Mouse (Mus musculus): ENCODE data around the gene Ppm1d. TPM values are rescaled to one million over a fixed set of nuclear protein-coding genes. Genes with fewer than 3 reads are reported as not detected.

The Ppm1d gene
- polyA plus RNA-seq, 1 experiment: 6.1 TPM

DNA sequence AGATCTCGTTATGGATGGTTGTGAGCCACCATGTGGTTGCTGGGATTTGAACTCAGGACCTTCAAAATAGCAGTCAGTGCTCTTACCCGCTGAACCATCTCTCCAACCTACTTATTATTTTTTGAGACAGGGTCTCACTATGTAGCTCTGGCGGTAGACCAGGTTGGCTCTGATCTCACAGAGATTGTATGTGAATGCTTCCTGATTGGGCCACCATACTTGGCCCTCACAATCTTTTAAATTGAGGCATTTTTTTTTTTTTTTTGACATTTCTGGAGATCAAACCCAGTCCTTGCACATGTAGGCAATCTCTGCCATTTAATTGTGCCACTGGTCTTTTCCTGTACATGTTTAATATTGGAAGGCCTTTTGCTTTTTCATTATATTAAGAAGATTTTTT lies 17.7 kb downstream of the Ppm1d start:
- DNase-seq (ENCODE audit: low read depth in 1 of 2, low spot score in 2 of 2): no peak
- no peak overlapping the region for H3K27ac ChIP-seq (ENCODE audit: insufficient read depth, low read length)
- H3K27me3 ChIP-seq (ENCODE audit: control insufficient read depth, insufficient read depth, low read length): no peaks in the 10 kb centered on the region
- 95% methylated on average over 3 of the region's 3 CpGs for WGBS
- no peak for TF ChIP-seq POLR2A (IDR thresholded peaks at IDR 0.05; ENCODE audit: low read depth, low read length)
- TF ChIP-seq CTCF (IDR thresholded peaks at IDR 0.05; ENCODE audit: extremely low read depth, insufficient read depth, insufficient read length, insufficient replicate concordance): no peak
- peaks cover 14% of the 10 kb centered on the region for H3K36me3 ChIP-seq (ENCODE audit: control insufficient read depth, insufficient read depth, low read length)
- H3K4me1 ChIP-seq (ENCODE audit: control insufficient read depth, insufficient read depth, insufficient read length): peaks cover 2% of the 10 kb centered on the region; the same call in 1 of the 2 replicates
- H3K4me3 ChIP-seq (ENCODE audit: extremely low read depth, insufficient read depth, insufficient read length): no peak overlapping the region

DNA sequence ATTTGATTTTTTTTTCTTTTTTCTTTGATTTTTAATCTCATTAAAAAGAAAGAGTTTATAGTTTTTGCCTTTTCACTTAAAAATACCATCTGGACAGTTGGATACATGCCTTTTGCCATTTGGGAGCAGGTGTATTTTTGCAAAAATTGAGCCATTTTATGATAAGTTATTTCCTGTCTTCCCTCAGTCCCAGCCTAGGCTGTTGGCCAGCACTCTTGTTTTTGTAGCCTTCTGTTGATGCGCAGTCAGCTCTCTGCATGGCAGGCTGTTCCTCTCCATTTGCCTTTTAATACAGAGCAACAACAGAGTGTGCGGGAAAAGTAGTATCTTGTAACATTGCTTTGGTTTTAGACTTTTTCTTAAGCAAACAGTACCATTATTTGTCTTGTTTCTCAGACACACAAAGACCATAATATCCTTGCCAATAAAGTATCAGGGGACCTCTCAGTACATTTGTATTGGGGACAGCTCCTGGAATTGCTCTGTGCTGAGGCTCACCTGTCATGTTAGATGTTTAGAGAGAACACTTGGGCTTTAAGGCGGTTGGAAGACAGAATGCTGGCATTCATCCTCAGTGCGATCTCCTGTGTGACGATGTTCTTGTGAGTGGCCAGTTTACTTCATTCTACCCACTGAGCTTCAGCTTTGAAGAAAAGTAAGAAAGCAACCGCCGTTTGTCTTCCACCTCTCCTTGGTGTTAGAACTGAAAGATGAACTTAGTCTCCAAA lies 18.3 kb downstream of the Ppm1d start:
- H3K4me3 ChIP-seq (ENCODE audit: extremely low read depth, insufficient read depth, insufficient read length): no peak overlapping the region
- no peaks in the 10 kb centered on the region for H3K4me1 ChIP-seq (ENCODE audit: control insufficient read depth, insufficient read depth, insufficient read length)
- TF ChIP-seq CTCF (IDR thresholded peaks at IDR 0.05; ENCODE audit: extremely low read depth, insufficient read depth, insufficient read length, insufficient replicate concordance) (no peak), POLR2A (IDR thresholded peaks at IDR 0.05; ENCODE audit: low read depth, low read length) (no peak)
- peaks cover 14% of the 10 kb centered on the region for H3K36me3 ChIP-seq (ENCODE audit: control insufficient read depth, insufficient read depth, low read length)
- H3K27me3 ChIP-seq (ENCODE audit: control insufficient read depth, insufficient read depth, low read length): no peaks in the 10 kb centered on the region
- H3K27ac ChIP-seq (ENCODE audit: insufficient read depth, low read length): no peak overlapping the region
- WGBS: 95% methylated on average over 7 of the region's 7 CpGs
- no peak for DNase-seq (ENCODE audit: low read depth in 1 of 2, low spot score in 2 of 2)

DNA sequence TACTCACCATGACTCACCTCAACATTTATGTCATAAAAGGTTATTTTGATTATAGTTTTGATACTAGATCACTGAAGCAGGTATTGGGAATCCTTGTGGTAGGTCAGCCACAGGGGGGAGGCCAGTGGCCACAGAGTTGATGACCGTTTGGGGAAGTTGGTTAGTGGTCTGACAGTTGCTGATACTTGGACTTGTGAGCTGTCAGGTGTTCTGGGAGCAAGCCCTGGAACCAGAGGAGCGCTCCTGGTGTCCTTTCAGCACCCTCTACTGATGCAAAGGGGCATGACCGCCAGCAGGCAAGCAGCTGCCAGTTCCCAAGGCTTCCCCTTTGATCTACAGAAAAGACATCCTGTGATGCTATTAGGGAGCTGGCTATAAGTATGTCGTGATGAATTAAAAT lies 23.7 kb downstream of the Ppm1d start:
- no peak overlapping the region for H3K27ac ChIP-seq (ENCODE audit: insufficient read depth, low read length)
- peak in 1 of 2 experiments; percentile 27 for DNase-seq (ENCODE audit: low read depth in 1 of 2, low spot score in 2 of 2)
- H3K4me3 ChIP-seq (ENCODE audit: extremely low read depth, insufficient read depth, insufficient read length): no peak overlapping the region
- no peak for TF ChIP-seq POLR2A (IDR thresholded peaks at IDR 0.05; ENCODE audit: low read depth, low read length)
- TF ChIP-seq CTCF (IDR thresholded peaks at IDR 0.05; ENCODE audit: extremely low read depth, insufficient read depth, insufficient read length, insufficient replicate concordance): peak; percentile 31; the same call in 1 of the 2 replicates
- no peaks in the 10 kb centered on the region for H3K27me3 ChIP-seq (ENCODE audit: control insufficient read depth, insufficient read depth, low read length)
- no peaks in the 10 kb centered on the region for H3K4me1 ChIP-seq (ENCODE audit: control insufficient read depth, insufficient read depth, insufficient read length)
- H3K36me3 ChIP-seq (ENCODE audit: control insufficient read depth, insufficient read depth, low read length): peaks cover 32% of the 10 kb centered on the region
- WGBS: 67% methylated on average over 4 of the region's 4 CpGs

DNA sequence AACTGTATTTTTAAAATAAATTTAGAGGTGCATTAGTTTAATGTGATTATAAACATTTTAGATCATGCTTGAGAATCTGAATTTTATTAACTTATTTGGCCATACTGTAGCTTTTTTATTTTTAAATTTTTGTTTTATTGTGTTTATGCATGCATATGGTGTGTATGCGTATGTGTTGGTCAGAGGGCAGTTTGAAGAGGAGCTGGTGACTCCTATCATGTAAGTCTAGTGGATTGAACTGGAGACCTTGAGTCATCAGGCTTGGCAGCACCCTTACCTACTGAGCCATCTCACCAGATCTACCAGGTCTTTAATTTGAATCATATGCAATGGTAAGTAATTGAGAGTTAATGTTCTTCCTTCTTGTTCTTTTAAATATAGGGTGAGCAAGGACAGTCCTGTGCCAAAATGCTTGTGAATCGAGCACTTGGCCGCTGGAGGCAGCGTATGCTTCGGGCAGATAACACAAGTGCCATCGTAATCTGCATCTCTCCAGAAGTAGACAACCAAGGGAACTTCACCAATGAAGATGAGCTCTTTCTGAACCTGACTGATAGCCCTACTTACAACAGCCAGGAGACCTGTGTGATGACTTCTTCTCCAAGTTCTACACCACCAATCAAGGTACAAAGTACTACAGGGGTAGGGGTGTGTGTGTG lies 28.3 kb downstream of the Ppm1d start:
- no peak for DNase-seq (ENCODE audit: low read depth in 1 of 2, low spot score in 2 of 2)
- Histone ChIP-seq H3K4me1 (ENCODE audit: control insufficient read depth, insufficient read depth, insufficient read length) (no peaks in the 10 kb centered on the region), H3K4me3 (ENCODE audit: extremely low read depth, insufficient read depth, insufficient read length) (no peak overlapping the region; the same call in 1 of the 2 replicates), H3K27ac (ENCODE audit: insufficient read depth, low read length) (no peak overlapping the region), H3K27me3 (ENCODE audit: control insufficient read depth, insufficient read depth, low read length) (no peaks in the 10 kb centered on the region), H3K36me3 (ENCODE audit: control insufficient read depth, insufficient read depth, low read length) (peaks cover 34% of the 10 kb centered on the region)
- 82% methylated on average over 6 of the region's 6 CpGs for WGBS
- no peak for TF ChIP-seq POLR2A (IDR thresholded peaks at IDR 0.05; ENCODE audit: low read depth, low read length)
- no peak for TF ChIP-seq CTCF (IDR thresholded peaks at IDR 0.05; ENCODE audit: extremely low read depth, insufficient read depth, insufficient read length, insufficient replicate concordance)

DNA sequence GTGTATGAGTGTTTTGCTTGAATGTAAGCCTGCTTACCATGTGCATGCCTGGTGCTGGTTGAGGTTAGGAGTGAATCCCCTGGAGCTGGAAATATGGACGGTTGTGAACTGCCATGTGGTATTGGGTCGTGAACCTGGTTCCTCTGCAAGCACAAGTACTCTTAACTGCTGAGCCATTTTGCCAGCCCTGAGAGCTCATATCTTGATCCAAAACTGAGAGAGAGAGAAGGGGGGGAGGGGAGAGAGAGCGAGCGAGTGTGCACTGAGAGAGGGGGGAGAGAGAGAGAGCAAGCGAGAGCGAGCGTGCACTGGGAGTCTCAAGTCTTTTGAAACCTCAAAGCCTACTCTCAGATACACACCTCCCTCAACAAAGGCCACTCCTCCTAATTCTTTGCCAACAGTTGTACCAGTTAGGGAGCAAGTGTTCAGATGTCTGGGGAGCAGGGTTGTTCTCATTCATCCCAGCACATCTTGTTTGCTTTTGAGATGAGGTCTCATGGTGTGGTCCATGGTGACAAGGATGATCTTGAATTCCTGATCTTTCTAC lies 29.1 kb downstream of the Ppm1d start:
- no peak overlapping the region for H3K4me3 ChIP-seq (ENCODE audit: extremely low read depth, insufficient read depth, insufficient read length)
- 89% methylated on average over 7 of the region's 7 CpGs for WGBS
- H3K27me3 ChIP-seq (ENCODE audit: control insufficient read depth, insufficient read depth, low read length): no peaks in the 10 kb centered on the region
- no peaks in the 10 kb centered on the region for H3K4me1 ChIP-seq (ENCODE audit: control insufficient read depth, insufficient read depth, insufficient read length)
- TF ChIP-seq CTCF (IDR thresholded peaks at IDR 0.05; ENCODE audit: extremely low read depth, insufficient read depth, insufficient read length, insufficient replicate concordance) (no peak), POLR2A (IDR thresholded peaks at IDR 0.05; ENCODE audit: low read depth, low read length) (no peak)
- no peak for DNase-seq (ENCODE audit: low read depth in 1 of 2, low spot score in 2 of 2)
- no peak overlapping the region for H3K27ac ChIP-seq (ENCODE audit: insufficient read depth, low read length)
- H3K36me3 ChIP-seq (ENCODE audit: control insufficient read depth, insufficient read depth, low read length): peaks cover 32% of the 10 kb centered on the region

DNA sequence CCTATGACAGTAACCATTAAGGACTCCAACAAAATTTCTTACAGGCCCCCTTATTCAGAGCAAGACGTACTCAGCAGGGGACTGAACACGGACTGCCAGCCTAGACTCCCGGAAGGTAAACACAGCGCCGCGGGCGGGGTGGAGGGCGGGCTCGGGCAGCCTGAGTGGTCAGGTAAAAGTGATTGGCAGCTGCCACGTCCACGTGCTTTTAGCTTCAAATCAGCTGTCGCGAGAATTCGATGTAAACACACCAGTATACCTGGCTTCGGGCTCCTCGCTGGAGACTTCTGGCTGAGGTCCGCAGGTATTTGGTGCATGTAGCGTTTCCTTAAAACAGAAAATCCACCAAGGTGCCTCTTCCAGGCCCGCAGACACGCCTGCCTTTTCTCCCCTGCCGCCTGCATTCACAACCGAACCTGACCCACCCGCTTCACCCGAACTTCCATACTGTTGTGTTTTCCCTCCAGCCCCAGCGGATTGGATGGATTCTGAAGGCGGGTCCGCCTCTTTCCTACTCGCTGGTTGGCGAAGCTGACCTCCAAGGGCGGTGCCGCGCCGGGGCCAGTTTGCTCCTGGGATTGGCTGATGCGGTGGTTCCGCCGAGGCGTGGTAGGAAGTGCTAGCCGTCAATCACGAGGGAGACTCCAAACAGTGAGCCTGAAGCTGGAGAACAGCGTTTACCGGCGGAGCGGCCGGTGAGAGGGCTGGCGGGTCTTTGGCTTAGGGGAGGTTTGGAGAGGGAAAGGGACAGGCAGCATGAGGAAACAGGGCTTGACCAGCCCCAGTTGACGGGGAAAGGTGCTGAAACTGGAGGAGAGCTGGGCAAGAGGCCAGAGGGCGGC lies 41.7 kb downstream of the Ppm1d start, which contains the start of gene Bcas3:
Bcas3 (plus strand) TSS at position 629 of the 842 bp plus-strand sequence.
- under 1% methylated on average over 47 of the region's 47 CpGs for WGBS
- H3K36me3 ChIP-seq (ENCODE audit: control insufficient read depth, insufficient read depth, low read length): peaks cover 1% of the 10 kb centered on the region; the same call in 1 of the 2 replicates
- no peaks in the 10 kb centered on the region for H3K27me3 ChIP-seq (ENCODE audit: control insufficient read depth, insufficient read depth, low read length)
- no peaks in the 10 kb centered on the region for H3K4me1 ChIP-seq (ENCODE audit: control insufficient read depth, insufficient read depth, insufficient read length)
- TF ChIP-seq POLR2A (IDR thresholded peaks at IDR 0.05; ENCODE audit: low read depth, low read length) (peak; percentile 82), CTCF (IDR thresholded peaks at IDR 0.05; ENCODE audit: extremely low read depth, insufficient read depth, insufficient read length, insufficient replicate concordance) (no peak)
- DNase-seq (ENCODE audit: low read depth in 1 of 2, low spot score in 2 of 2): peak; percentile 96 to 98
- H3K27ac ChIP-seq (ENCODE audit: insufficient read depth, low read length): peak within 1 kb of the TSS; percentile 81
- peak within 1 kb of the TSS; percentile 94 for H3K4me3 ChIP-seq (ENCODE audit: extremely low read depth, insufficient read depth, insufficient read length)
